In the genomic region with DNA sequence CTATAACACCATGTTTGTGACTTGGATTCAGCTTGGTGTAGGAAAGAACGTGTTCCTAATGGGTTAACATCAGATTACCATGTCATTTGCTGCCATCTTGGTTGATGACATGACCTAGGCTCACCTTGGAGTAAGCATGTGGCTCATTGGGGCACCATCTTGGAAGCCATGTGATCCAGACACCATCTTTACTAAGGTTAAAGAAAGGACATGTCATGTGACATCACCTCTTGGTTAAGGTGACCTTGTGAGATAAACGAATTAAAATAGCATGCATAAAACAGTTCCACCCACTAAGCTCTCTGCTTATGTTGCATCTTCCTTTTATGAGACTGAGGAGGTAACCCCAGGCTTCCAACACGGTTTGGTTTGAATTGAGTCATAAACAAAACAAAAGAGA, we compare ENCODE assay signal across 16 mouse cellular contexts. TPM values are rescaled to one million over a fixed set of nuclear protein-coding genes. Genes with fewer than 3 reads are reported as not detected.
"Had no signal": no experiment of that assay in that cellular context is flagged by ENCODE, and none has a peak within 500 bp of the region (broad histone marks: within the 10 kb centered on the region; RNA-seq: fewer than 3 reads in every experiment).

No protein-coding gene starts in this region.

- H3K9me3 ChIP-seq: neural tube, embryonic 12.5 days; neural tube, embryonic 13.5 days; neural tube, embryonic 15.5 days; stomach, embryonic 15.5 days had no signal

- H3K36me3 ChIP-seq: neural tube, embryonic 12.5 days; neural tube, embryonic 13.5 days; neural tube, embryonic 15.5 days; stomach, embryonic 15.5 days had no signal

- H3K27me3 ChIP-seq: neural tube, embryonic 12.5 days; neural tube, embryonic 13.5 days; stomach, embryonic 15.5 days had no signal

- H3K9ac ChIP-seq: neural tube, embryonic 12.5 days; neural tube, embryonic 13.5 days; neural tube, embryonic 15.5 days; stomach, embryonic 15.5 days had no signal

- H3K4me2 ChIP-seq: neural tube, embryonic 12.5 days; neural tube, embryonic 13.5 days; neural tube, embryonic 15.5 days; stomach, embryonic 15.5 days had no signal

- DNase-seq: retina, postnatal 1 day; right cerebral cortex, adult 18-20 months; right cerebral cortex, postnatal 14 days; right cerebral cortex, postnatal 25 days; right cerebral cortex, postnatal 4 days; thymus, adult 18-20 months; thymus, adult 2 months; thymus, postnatal 14 days; thymus, postnatal 36 days; thymus, postnatal 4 days had no signal

- H3K27ac ChIP-seq: neural tube, embryonic 12.5 days; neural tube, embryonic 13.5 days; neural tube, embryonic 15.5 days; stomach, embryonic 15.5 days; stomach, postnatal 0 days had no signal

- H3K4me1 ChIP-seq: stomach, embryonic 15.5 days had no signal

- H3K4me3 ChIP-seq: neural tube, embryonic 12.5 days; neural tube, embryonic 13.5 days; neural tube, embryonic 15.5 days; stomach, embryonic 15.5 days had no signal

RNA-seq across cellular contexts. Expression of a gene that starts 23.5 kb away (rescaled TPM):
- total RNA-seq: neutrophil, adult 5-6 weeks had no signal
